16 mouse cellular contexts compared by ENCODE assay signal in genomic region chr17:90127561-90127960, GRCm38 (mm10).
"Had no signal": no experiment of that assay in that cellular context is flagged by ENCODE, and none has a peak within 500 bp of the region (broad histone marks: within the 10 kb centered on the region; RNA-seq: fewer than 3 reads in every experiment).

No protein-coding gene starts in this region.

- H3K4me3 ChIP-seq: kidney, embryonic 15.5 days; limb, embryonic 12.5 days; liver, embryonic 13.5 days; megakaryocyte, embryonic 14.5 days; midbrain, embryonic 15.5 days; neural tube, embryonic 13.5 days had no signal

- DNase-seq: kidney, postnatal 25 days; layer of hippocampus, adult 9-11 months; layer of hippocampus, postnatal 36 days; liver; liver, embryonic 13.5 days; liver, postnatal 0 days; right cerebral cortex, adult 18-20 months; right cerebral cortex, postnatal 25 days; thymus, postnatal 36 days had no signal

- ATAC-seq: liver, postnatal 0 days; midbrain, embryonic 15.5 days had no signal

- H3K27ac ChIP-seq: kidney, embryonic 15.5 days; limb, embryonic 12.5 days; liver, embryonic 13.5 days; macrophage; midbrain, embryonic 15.5 days; neural tube, embryonic 13.5 days had no signal

- H3K9me3 ChIP-seq: kidney, embryonic 15.5 days; limb, embryonic 12.5 days; liver, embryonic 13.5 days; megakaryocyte, embryonic 14.5 days; midbrain, embryonic 15.5 days; neural tube, embryonic 13.5 days had no signal

- H3K36me3 ChIP-seq: kidney, embryonic 15.5 days; limb, embryonic 12.5 days; liver, embryonic 13.5 days; midbrain, embryonic 15.5 days; neural tube, embryonic 13.5 days had no signal

- H3K4me2 ChIP-seq: kidney, embryonic 15.5 days; limb, embryonic 12.5 days; liver, embryonic 13.5 days; midbrain, embryonic 11.5 days; midbrain, embryonic 15.5 days; neural tube, embryonic 13.5 days had no signal

- H3K4me1 ChIP-seq: kidney, embryonic 15.5 days; limb, embryonic 12.5 days; liver, embryonic 13.5 days; megakaryocyte, embryonic 14.5 days; midbrain, embryonic 15.5 days; neural tube, embryonic 13.5 days had no signal

- H3K27me3 ChIP-seq: kidney, embryonic 15.5 days; limb, embryonic 12.5 days; liver, embryonic 13.5 days; megakaryocyte, embryonic 14.5 days; midbrain, embryonic 15.5 days; neural tube, embryonic 13.5 days had no signal

- H3K9ac ChIP-seq: kidney, embryonic 15.5 days; limb, embryonic 12.5 days; liver, embryonic 13.5 days; liver, postnatal 0 days; midbrain, embryonic 15.5 days; neural tube, embryonic 13.5 days had no signal
